Mouse (Mus musculus): ENCODE measurements around the gene Smim7. TPM values are rescaled to one million over a fixed set of nuclear protein-coding genes. Genes with fewer than 3 reads are reported as not detected.
A peak's percentile ranks its signal among the peaks of the same experiment; 100 is the strongest.

Gene Smim7
- polyA plus RNA-seq, 1 experiment from 2014 or later, result 133 TPM

DNA sequence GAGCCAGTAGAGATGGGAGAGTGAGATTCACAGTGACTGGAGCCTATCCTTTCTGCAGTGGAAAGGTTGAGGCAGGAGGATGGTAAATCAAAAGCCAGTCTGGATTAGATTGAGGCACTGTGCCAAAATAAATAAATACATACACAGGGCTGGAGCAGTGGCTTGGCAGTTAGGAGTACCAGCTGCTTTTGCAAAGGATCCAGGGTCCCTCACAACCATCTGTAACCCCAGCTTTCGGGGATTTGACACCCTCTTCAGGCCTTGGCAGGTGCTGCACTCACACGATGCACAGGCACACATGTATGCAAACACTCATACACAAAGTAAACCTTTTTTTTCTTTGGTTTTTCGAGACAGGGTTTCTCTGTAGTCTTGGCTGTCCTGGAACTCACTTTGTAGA is 6.4 kb upstream of the Smim7 start:
- 82% methylated on average over 3 of the region's 3 CpGs for WGBS
- no peak overlapping the region for H3K27ac ChIP-seq (ENCODE audit: low read depth, low read length)
- no peak overlapping the region for H3K4me2 ChIP-seq (ENCODE audit: low read depth, low read length)

DNA sequence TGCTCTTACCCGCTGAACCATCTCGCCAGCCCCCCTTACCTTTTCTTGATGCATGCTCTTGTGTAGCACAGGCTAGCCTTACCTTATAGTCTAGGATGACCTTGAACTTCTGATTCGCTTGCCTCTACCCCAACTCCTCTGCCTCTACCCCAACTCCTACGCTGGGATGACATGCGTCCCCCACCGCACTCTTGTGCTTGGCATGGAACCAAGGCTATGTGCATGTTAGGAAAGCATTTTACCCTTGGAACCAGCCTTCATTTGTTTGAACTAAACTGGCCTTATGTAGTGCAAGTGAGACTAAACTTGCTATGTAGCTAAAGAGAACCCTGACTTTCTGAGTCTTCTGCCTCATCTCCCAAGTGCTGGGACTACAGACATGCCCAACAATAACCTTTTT is 5.0 kb upstream of the Smim7 start:
- Histone ChIP-seq H3K9me3 (ENCODE audit: control insufficient read depth, low read length) (no peaks in the 10 kb centered on the region), H3K4me2 (ENCODE audit: low read depth, low read length) (no peak overlapping the region), H3K27ac (ENCODE audit: low read depth, low read length) (no peak overlapping the region), H3K9ac (replicated peaks; ENCODE audit: low read depth, low read length) (no peak overlapping the region), H3K27me3 (ENCODE audit: control insufficient read depth, insufficient read depth, low read length) (no peaks in the 10 kb centered on the region), H3K4me3 (ENCODE audit: low read depth, low read length) (no peak overlapping the region), H3K36me3 (ENCODE audit: control insufficient read depth, insufficient read depth, low read length) (no peaks in the 10 kb centered on the region), H3K4me1 (ENCODE audit: control insufficient read depth, insufficient read depth, low read length) (peaks cover 13% of the 10 kb centered on the region; the same call in 1 of the 2 replicates)
- WGBS, result 97% methylated on average over 6 of the region's 6 CpGs
- ATAC-seq (ENCODE audit: low read depth), result no peak

More for the DNA sequence above, 6.4 kb upstream of the Smim7 start:
- Histone ChIP-seq H3K4me3 (ENCODE audit: low read depth, low read length) (no peak overlapping the region), H3K4me1 (ENCODE audit: control insufficient read depth, insufficient read depth, low read length) (peaks cover 13% of the 10 kb centered on the region; the same call in 1 of the 2 replicates), H3K9me3 (ENCODE audit: control insufficient read depth, low read length) (no peaks in the 10 kb centered on the region), H3K27me3 (ENCODE audit: control insufficient read depth, insufficient read depth, low read length) (no peaks in the 10 kb centered on the region), H3K36me3 (ENCODE audit: control insufficient read depth, insufficient read depth, low read length) (no peaks in the 10 kb centered on the region), H3K9ac (replicated peaks; ENCODE audit: low read depth, low read length) (no peak overlapping the region)
- ATAC-seq (ENCODE audit: low read depth), result no peak

DNA sequence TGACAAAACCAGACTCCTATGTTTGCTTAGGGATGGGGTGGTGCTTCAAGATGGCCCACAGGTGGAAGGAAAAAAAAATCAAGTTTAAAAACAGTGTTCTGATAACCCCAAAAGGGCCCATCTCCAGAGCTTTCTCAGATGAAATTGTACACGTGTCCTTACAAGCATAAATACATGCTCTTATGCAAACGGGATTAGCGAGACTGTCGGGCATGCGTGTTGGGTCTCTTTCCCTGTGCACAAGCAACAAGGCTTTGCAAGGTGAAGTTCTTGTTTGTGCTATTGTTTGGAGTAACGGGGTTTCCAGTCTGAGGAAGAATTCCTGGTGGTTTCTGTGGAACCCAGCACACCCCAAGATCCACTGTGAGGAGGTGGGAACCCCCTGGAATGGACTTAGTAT is 2.6 kb upstream of the Smim7 start:
- Histone ChIP-seq H3K4me3 (ENCODE audit: low read depth, low read length) (no peak overlapping the region), H3K9ac (replicated peaks; ENCODE audit: low read depth, low read length) (no peak overlapping the region), H3K9me3 (ENCODE audit: control insufficient read depth, low read length) (no peaks in the 10 kb centered on the region), H3K4me1 (ENCODE audit: control insufficient read depth, insufficient read depth, low read length) (peaks cover 23% of the 10 kb centered on the region; the same call in 1 of the 2 replicates), H3K4me2 (ENCODE audit: low read depth, low read length) (peak overlapping the region; percentile 2; the same call in 1 of the 2 replicates), H3K36me3 (ENCODE audit: control insufficient read depth, insufficient read depth, low read length) (peaks cover 5% of the 10 kb centered on the region; the same call in 1 of the 2 replicates), H3K27ac (ENCODE audit: low read depth, low read length) (no peak overlapping the region), H3K27me3 (ENCODE audit: control insufficient read depth, insufficient read depth, low read length) (no peaks in the 10 kb centered on the region)
- 89% methylated on average over 6 of the region's 6 CpGs for WGBS
- ATAC-seq (ENCODE audit: low read depth), result no peak

DNA sequence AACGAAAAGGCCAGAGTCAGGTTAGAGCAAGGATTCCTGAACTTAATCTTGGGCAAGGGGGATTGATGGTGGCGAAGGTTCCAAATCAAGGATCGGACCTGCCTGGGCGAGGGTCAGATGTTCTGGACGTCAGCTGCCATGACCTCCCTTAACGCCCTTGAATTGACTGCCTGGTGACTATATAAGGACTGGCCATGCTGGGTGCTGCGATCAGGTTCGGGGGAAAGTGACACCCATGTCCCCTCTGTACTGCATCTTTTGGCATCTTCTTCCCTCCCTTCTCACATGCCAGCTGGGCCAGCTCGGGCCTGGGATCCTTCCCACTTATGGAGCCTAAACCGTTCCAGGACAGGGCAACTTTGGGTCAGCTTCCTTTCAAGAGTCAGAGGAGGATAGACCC is 1.6 kb upstream of the Smim7 start:
- H3K4me2 ChIP-seq (ENCODE audit: low read depth, low read length), result peak overlapping the region; percentile 96
- H3K4me3 ChIP-seq (ENCODE audit: low read depth, low read length), result peak overlapping the region; percentile 65
- no peaks in the 10 kb centered on the region for H3K9me3 ChIP-seq (ENCODE audit: control insufficient read depth, low read length)
- H3K9ac ChIP-seq (replicated peaks; ENCODE audit: low read depth, low read length), result peak overlapping the region; percentile 69
- peaks cover 23% of the 10 kb centered on the region; the same call in 1 of the 2 replicates for H3K4me1 ChIP-seq (ENCODE audit: control insufficient read depth, insufficient read depth, low read length)
- H3K27ac ChIP-seq (ENCODE audit: low read depth, low read length), result peak overlapping the region; percentile 34; the same call in 1 of the 2 replicates
- WGBS, result 8% methylated on average over 10 of the region's 10 CpGs
- H3K36me3 ChIP-seq (ENCODE audit: control insufficient read depth, insufficient read depth, low read length), result peaks cover 12% of the 10 kb centered on the region; the same call in 1 of the 2 replicates
- no peak for ATAC-seq (ENCODE audit: low read depth)
- no peaks in the 10 kb centered on the region for H3K27me3 ChIP-seq (ENCODE audit: control insufficient read depth, insufficient read depth, low read length)

DNA sequence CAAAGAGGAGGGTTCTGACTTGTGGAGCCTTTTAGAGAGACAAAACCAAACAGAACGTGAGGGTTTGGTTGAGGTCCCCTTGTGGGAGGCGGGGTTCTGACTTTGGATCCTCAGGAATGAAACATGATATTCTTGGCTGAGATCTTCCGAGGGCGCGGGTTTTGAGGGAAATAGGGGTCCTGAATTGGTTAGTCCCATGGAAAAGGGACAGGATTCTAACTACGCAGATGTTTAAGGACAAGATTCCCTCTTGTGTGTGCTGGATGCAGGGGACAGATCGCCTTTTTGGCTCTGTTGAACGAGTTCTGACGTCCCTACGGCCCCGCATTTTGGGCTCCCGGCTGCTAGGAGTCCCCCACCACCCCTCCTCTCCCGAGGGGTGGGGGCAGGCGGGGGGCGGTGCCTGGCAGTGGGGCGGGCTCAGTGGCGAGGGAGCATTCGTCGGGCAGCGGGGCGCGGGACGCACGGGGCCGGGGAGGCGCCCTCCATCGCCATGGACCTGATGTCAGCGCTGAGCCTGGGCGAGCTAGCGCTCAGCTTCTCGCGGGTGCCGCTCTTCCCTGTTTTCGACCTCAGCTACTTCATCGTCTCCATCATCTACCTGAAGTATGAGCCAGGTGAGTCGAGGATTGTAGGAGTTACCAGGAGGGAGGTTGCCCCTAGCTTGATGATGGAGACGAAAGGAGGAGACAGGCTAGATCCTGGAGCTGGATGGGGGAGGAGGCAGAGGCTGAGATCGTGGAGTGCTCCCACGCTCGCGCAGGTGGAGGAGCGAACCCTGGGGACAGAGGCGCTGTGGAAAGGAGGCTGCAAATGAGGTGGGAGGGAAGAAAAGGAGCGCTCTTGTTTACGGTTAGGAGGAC is 954 bp upstream of the Smim7 start, which contains the start of gene Tmem38a:
Gene Tmem38a, plus strand, starts transcription at position 445 of the 863 bp plus-strand sequence.
- Histone ChIP-seq H3K36me3 (ENCODE audit: control insufficient read depth, insufficient read depth, low read length) (peaks cover 18% of the 10 kb centered on the region), H3K27me3 (ENCODE audit: control insufficient read depth, insufficient read depth, low read length) (no peaks in the 10 kb centered on the region), H3K4me3 (ENCODE audit: low read depth, low read length) (peak within 1 kb of the TSS; percentile 65), H3K27ac (ENCODE audit: low read depth, low read length) (peak within 1 kb of the TSS; percentile 91), H3K9ac (replicated peaks; ENCODE audit: low read depth, low read length) (peak within 1 kb of the TSS; percentile 69), H3K4me2 (ENCODE audit: low read depth, low read length) (peak within 1 kb of the TSS; percentile 96), H3K4me1 (ENCODE audit: control insufficient read depth, insufficient read depth, low read length) (peaks cover 23% of the 10 kb centered on the region; the same call in 1 of the 2 replicates), H3K9me3 (ENCODE audit: control insufficient read depth, low read length) (no peaks in the 10 kb centered on the region)
- 1% methylated on average over 45 of the region's 45 CpGs for WGBS
- ATAC-seq (ENCODE audit: low read depth), result peak; percentile 20

DNA sequence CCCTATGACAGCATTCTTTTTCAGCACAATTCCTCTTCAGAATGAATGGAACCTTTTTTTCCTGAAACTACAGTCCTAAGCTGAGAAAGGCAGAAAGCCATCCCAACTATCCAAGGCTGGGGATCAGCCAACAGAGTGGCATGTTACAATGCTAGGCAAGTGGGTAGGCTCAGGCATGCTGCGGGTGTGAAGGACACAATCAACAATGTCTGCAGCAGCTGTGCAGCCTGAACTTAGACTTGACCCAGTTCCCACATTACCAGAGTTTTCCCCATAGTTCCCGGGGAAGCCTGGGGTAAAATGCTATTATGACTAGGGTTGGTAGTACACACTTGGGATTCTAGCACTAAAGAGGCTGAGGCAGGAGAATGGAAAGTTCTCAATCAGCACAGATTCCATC is 4.9 kb downstream of the Smim7 start:
- Histone ChIP-seq H3K36me3 (ENCODE audit: control insufficient read depth, insufficient read depth, low read length) (peaks cover 26% of the 10 kb centered on the region), H3K4me1 (ENCODE audit: control insufficient read depth, insufficient read depth, low read length) (peaks cover 10% of the 10 kb centered on the region; the same call in 1 of the 2 replicates), H3K4me2 (ENCODE audit: low read depth, low read length) (no peak overlapping the region), H3K27me3 (ENCODE audit: control insufficient read depth, insufficient read depth, low read length) (no peaks in the 10 kb centered on the region), H3K9me3 (ENCODE audit: control insufficient read depth, low read length) (no peaks in the 10 kb centered on the region), H3K4me3 (ENCODE audit: low read depth, low read length) (no peak overlapping the region), H3K27ac (ENCODE audit: low read depth, low read length) (no peak overlapping the region), H3K9ac (replicated peaks; ENCODE audit: low read depth, low read length) (no peak overlapping the region)
- ATAC-seq (ENCODE audit: low read depth), result no peak
- WGBS, result 98% methylated on average over 2 of the region's 2 CpGs

DNA sequence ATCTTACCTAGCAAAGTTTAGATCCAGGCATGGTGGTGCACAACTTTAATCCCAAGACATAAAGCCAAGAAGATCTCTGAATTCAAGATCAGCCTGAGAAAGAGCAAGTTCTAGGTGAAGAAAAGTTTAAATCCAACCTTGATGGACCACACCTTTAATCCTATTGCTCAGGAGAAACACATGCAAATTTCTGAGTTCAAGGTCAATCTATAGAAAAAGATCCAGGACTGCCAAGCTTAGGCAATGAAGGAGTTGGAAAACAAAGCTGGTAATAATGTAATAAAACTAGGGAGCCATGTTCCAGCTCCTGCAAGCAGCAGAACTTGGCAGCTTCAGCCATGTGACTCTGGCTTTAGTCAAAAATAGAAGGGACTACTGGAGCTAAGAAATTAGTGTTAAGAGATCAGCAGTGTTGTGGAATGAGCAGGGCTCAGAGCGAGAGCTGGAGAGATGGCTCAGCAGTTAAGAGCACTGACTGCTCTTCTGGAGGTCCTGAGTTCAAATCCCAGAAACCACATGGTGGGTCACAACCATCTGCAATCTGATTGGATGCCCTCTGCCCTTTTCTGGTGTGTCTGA is 9.7 kb downstream of the Smim7 start:
- no peaks in the 10 kb centered on the region for H3K9me3 ChIP-seq (ENCODE audit: control insufficient read depth, low read length)
- ATAC-seq (ENCODE audit: low read depth), result no peak
- H3K4me2 ChIP-seq (ENCODE audit: low read depth, low read length), result no peak overlapping the region
- H3K4me1 ChIP-seq (ENCODE audit: control insufficient read depth, insufficient read depth, low read length), result no peaks in the 10 kb centered on the region
- H3K9ac ChIP-seq (replicated peaks; ENCODE audit: low read depth, low read length), result no peak overlapping the region
- peaks cover 3% of the 10 kb centered on the region; the same call in 1 of the 2 replicates for H3K36me3 ChIP-seq (ENCODE audit: control insufficient read depth, insufficient read depth, low read length)
- 89% methylated on average over 1 of the region's 1 CpGs for WGBS
- H3K27me3 ChIP-seq (ENCODE audit: control insufficient read depth, insufficient read depth, low read length), result no peaks in the 10 kb centered on the region
- H3K4me3 ChIP-seq (ENCODE audit: low read depth, low read length), result no peak overlapping the region
- no peak overlapping the region for H3K27ac ChIP-seq (ENCODE audit: low read depth, low read length)

DNA sequence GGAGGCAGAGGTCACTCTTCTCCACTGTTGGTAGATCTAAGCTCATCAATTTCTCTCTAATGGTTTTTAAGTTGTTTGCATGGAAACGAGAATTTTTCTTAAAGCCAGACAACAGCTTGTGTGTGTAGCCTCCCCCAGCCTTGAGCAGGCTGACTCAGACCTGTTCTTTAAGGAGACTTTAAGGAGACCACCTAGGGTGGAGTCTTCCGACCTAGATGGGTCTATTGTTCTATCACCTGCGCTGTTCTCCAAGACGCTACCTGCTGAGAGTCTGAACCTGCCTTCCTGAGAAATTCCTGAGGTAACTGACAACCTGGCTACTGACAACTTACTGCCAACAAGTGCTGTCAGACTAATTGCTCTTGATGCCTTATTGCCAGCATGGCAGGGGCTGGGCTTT is 15.1 kb downstream of the Smim7 start:
- WGBS, result 45% methylated on average over 4 of the region's 4 CpGs
- H3K9me3 ChIP-seq (ENCODE audit: control insufficient read depth, low read length), result no peaks in the 10 kb centered on the region

More for the DNA sequence above, 15.1 kb downstream of the Smim7 start:
- no peak overlapping the region for H3K4me2 ChIP-seq (ENCODE audit: low read depth, low read length)
- H3K4me1 ChIP-seq (ENCODE audit: control insufficient read depth, insufficient read depth, low read length), result no peaks in the 10 kb centered on the region
- peaks cover 4% of the 10 kb centered on the region; the same call in 1 of the 2 replicates for H3K36me3 ChIP-seq (ENCODE audit: control insufficient read depth, insufficient read depth, low read length)
- H3K27ac ChIP-seq (ENCODE audit: low read depth, low read length), result no peak overlapping the region
- no peak overlapping the region for H3K4me3 ChIP-seq (ENCODE audit: low read depth, low read length)
- H3K9ac ChIP-seq (replicated peaks; ENCODE audit: low read depth, low read length), result no peak overlapping the region
- no peak for ATAC-seq (ENCODE audit: low read depth)
- no peaks in the 10 kb centered on the region for H3K27me3 ChIP-seq (ENCODE audit: control insufficient read depth, insufficient read depth, low read length)

Measured in neural tube, embryonic 14.5 days (tissue).